Mouse (Mus musculus) kidney, postnatal 0 days (tissue): ENCODE measurements around the gene Cacna2d1. TPM values are rescaled to one million over a fixed set of nuclear protein-coding genes. Genes with fewer than 3 reads are reported as not detected.

Experiments
- ATAC-seq: fragments of 200-750 bp; cut with Nextera tagmentation; replicated peaks from 2 replicates; pipeline ENCODE4 v1.8.0; 2017; ENCODE audit warnings: low read depth, moderate number of reproducible peaks, moderate TSS enrichment, moderate library complexity; ENCODE audit not compliant: low FRiP score
- DNase-seq: peaks from one replicate; pipeline ENCODE4 v3.0.0-alpha.2; 2016; ENCODE audit warnings: low spot score
- H3K27ac ChIP-seq: fragments of 300-500 bp; sonication (generic); 2 replicates; pipeline ENCODE4 v1.5.1; 2014; ENCODE audit warnings: mild to moderate bottlenecking
- H3K27me3 ChIP-seq: fragments of 300-500 bp; sonication (generic); 2 replicates; pipeline ENCODE4 v1.6.1; 2014; ENCODE audit warnings: low read length, mixed read lengths; ENCODE audit not compliant: insufficient read depth
- H3K36me3 ChIP-seq: fragments of 300-500 bp; sonication (generic); 2 replicates; pipeline ENCODE4 v1.6.1; 2014; ENCODE audit warnings: low read length, mixed read lengths; ENCODE audit not compliant: insufficient read depth
- H3K4me1 ChIP-seq: fragments of 300-500 bp; sonication (generic); replicated peaks from 2 replicates; pipeline ENCODE4 v1.6.1; 2014; ENCODE audit warnings: antibody characterized with exemption, low read length, mixed read lengths; ENCODE audit not compliant: insufficient read depth
- H3K4me2 ChIP-seq: fragments of 300-500 bp; sonication (generic); 2 replicates; pipeline ENCODE4 v1.6.1; 2014; ENCODE audit warnings: mild to moderate bottlenecking, low read length, moderate library complexity, mixed read lengths
- H3K4me3 ChIP-seq: fragments of 300-500 bp; sonication (generic); replicated peaks from 2 replicates; pipeline ENCODE4 v1.5.1; 2014; ENCODE audit warnings: low read depth, low read length
- H3K9ac ChIP-seq: fragments of 300-500 bp; sonication (generic); 2 replicates; pipeline ENCODE4 v1.6.1; 2014; ENCODE audit warnings: low read depth, low read length
- H3K9me3 ChIP-seq: fragments of 300-500 bp; sonication (generic); replicated peaks from 2 replicates; pipeline ENCODE4 v1.6.1; 2016; ENCODE audit warnings: low read length, inconsistent platforms, mixed read lengths
- CTCF ChIP-seq: IDR thresholded peaks from 2 replicates; pipeline ENCODE4 v1.5.1; 2016; ENCODE audit warnings: antibody characterized with exemption, low read depth, mild to moderate bottlenecking, moderate library complexity
- WGBS: fragments of 180-500 bp; shearing (Covaris S2); extraction: QIAGEN DNeasy Blood & Tissue Kit; methylation state at CpG from one replicate; pipeline ENCODE4 v1.1.7; 2014; 5-methylcytosine and 5-hydroxymethylcytosine counted together
- polyA plus RNA-seq: library from polyadenylated mRNA; unstranded; fragments of >200 nt; fragmentation: Nextera tagmentation; extraction: Ambion mirVana; gene quantifications from 2 replicates; pipeline ENCODE4 v1.2.1, GENCODE M21; 2015

The Cacna2d1 gene
- polyA plus RNA-seq, 1 experiment from 2014 or later = 9.7 TPM

DNA sequence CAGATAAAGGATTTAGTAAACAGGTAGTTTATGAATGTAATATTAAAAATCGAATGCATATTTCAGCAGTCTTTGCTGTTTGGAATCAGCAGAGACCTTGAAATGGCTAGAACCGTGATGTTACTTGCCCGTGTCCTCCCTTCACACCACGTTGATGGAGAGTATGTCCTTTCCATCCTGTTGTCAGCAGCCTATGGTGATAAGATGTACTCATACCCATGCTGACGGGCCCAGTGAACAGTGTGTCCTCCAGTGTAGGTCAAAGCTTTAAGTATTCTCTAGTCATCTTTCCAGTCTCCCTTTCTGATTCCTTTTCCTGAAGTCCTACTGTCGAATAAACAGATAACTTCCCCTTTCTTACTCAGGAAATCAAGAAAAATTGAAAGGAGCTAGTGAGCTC, 72.5 kb downstream of the Cacna2d1 start:
- DNase-seq (no peak), ATAC-seq (no peak)
- Histone ChIP-seq H3K4me2 (no peak overlapping the region), H3K4me1 (peaks cover 7% of the 10 kb centered on the region; the same call in 1 of the 2 replicates), H3K27ac (no peak overlapping the region), H3K9ac (no peak overlapping the region), H3K4me3 (no peak overlapping the region), H3K27me3 (no peaks in the 10 kb centered on the region), H3K9me3 (no peaks in the 10 kb centered on the region), H3K36me3 (no peaks in the 10 kb centered on the region)
- 83% methylated on average over 6 of the region's 6 CpGs for WGBS
- TF ChIP-seq CTCF = no peak

DNA sequence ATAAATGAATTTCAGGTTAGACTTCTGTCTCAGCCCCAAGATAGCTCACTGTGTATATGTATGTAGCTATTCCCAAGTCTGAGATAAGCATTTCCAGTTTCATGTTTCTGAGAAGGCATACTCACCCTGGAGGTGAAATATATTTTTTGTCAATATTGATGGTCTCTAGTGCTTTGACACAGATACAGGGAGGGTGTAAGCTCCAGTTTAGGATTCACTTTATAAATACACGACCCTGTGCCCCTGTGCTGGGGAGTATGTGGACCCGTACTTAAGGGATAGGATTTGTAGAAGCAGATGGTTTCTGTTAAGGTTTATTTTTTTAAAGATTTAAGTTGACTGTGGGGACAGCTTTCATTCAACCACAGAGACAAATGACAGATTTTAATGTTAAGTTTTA, 79.2 kb downstream of the Cacna2d1 start:
- H3K9ac ChIP-seq = no peak overlapping the region
- H3K4me1 ChIP-seq = no peaks in the 10 kb centered on the region
- H3K4me2 ChIP-seq = no peak overlapping the region
- WGBS = 38% methylated on average over 2 of the region's 2 CpGs
- H3K27ac ChIP-seq = no peak overlapping the region
- DNase-seq (no peak), ATAC-seq (no peak)
- H3K27me3 ChIP-seq = no peaks in the 10 kb centered on the region
- no peaks in the 10 kb centered on the region for H3K9me3 ChIP-seq
- no peak overlapping the region for H3K4me3 ChIP-seq
- H3K36me3 ChIP-seq = no peaks in the 10 kb centered on the region
- TF ChIP-seq CTCF = no peak

DNA sequence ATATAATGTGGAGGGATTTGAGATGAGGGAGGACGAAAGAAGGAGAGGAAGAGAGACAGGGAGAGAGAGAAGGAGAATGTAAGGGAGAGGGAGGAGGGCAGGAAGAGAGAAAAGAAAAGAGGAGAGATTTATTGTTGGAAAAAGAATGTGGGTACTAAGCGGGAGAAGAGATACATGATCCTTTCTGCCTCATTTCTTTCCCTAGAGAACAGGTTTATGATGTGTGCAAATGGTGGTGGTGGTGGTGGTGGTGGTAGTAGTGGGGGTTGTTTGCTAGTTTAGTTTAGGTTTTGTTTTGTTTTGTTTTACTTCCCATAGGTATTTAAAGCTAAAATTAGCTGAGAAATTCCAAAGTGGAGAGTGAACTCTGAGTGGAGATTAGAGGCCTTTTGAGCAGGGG, 79.9 kb downstream of the Cacna2d1 start:
- no peak overlapping the region for H3K4me2 ChIP-seq
- no peak overlapping the region for H3K27ac ChIP-seq
- no peak for TF ChIP-seq CTCF
- 33% methylated on average over 2 of the region's 2 CpGs for WGBS
- H3K36me3 ChIP-seq = no peaks in the 10 kb centered on the region
- H3K27me3 ChIP-seq = no peaks in the 10 kb centered on the region
- H3K9me3 ChIP-seq = no peaks in the 10 kb centered on the region
- no peak overlapping the region for H3K9ac ChIP-seq
- ATAC-seq (peak; percentile 21; the same call in 1 of the 2 replicates), DNase-seq (peak; percentile 76)
- no peaks in the 10 kb centered on the region for H3K4me1 ChIP-seq
- H3K4me3 ChIP-seq = no peak overlapping the region

DNA sequence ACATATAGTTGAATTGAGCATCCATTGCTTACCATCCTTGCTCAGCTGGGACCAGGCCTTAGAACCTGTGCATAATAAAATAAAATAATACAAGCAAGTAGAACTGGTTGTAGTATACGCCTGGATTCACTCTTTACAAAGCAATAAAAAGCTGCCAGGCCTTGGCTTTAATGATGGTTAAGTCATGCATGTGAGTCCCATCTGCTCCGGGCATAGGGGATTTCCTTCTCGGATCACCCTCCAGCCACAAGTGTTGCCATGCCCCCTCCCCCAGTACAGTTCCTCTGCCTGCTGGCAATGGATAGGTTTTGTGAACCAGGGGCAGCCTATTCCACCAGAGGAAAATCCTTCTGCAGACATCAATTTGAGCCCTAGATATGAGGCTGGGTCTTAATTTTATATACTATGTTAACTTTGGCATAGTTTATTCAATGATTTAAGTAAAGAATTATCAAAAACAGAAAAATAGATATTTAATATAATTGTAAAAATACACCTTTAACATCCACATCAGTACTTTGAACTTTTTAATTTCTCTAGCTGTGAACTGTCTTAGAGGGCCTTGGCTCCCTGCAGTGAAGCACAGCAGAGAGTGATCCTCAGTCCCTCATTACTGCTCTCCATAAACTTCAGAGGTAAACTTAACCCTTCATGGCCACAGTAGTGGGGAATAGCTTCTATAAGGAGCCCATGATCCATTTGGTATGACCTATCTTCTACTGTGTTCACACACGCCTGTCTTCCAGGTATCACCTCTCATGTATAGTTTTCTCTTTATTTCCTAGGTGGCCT, 90.3 kb downstream of the Cacna2d1 start:
- H3K4me3 ChIP-seq = no peak overlapping the region
- H3K27me3 ChIP-seq = no peaks in the 10 kb centered on the region
- ATAC-seq (no peak), DNase-seq (no peak)
- no peaks in the 10 kb centered on the region for H3K9me3 ChIP-seq
- no peak overlapping the region for H3K27ac ChIP-seq
- H3K9ac ChIP-seq = no peak overlapping the region
- WGBS = 46% methylated on average over 4 of the region's 4 CpGs
- H3K4me2 ChIP-seq = no peak overlapping the region
- H3K4me1 ChIP-seq = no peaks in the 10 kb centered on the region
- no peaks in the 10 kb centered on the region for H3K36me3 ChIP-seq
- TF ChIP-seq CTCF = no peak

DNA sequence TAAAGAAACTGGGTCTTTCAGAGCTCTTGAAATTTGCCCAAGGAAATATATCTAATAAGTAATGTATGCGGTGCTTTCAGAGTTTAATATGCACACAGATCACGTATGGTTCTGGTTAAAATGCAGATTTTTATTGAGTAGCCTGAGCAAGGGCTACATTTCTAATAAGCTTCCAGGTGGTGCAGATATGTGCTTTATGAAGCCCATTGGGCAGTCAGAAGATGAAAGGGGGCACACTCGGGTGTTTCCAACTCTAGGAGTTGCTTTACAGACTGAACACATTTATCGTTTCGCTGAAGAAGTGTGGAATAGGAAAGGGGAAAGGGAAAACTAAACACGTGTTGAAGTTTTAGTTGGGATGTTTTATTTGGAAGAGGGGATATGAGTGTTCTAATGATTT, 94.4 kb downstream of the Cacna2d1 start:
- DNase-seq = no peak
- 83% methylated on average over 6 of the region's 6 CpGs for WGBS

DNA sequence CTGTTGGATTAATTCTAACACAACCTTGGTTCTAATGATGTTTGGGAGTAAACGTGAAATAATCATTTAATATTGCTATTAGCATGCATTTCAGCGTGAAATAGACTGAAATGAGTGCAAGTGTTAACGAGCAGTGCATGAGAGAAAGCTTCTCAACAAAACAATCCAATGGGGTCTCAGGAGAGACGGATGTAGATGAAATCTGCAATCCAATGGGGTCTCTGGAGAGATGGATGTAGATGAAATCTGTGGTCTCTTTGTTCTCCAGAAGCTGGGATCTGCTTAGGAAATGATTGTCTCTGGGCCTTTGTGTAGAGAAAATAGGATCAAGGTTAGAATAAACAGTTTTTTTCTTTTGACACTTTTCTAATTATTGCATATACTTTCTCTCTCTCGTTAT, 95.0 kb downstream of the Cacna2d1 start:
- WGBS = 86% methylated on average over 5 of the region's 5 CpGs
- H3K4me3 ChIP-seq = no peak overlapping the region
- H3K9ac ChIP-seq = no peak overlapping the region
- DNase-seq (no peak), ATAC-seq (no peak)
- no peak for TF ChIP-seq CTCF
- H3K9me3 ChIP-seq = no peaks in the 10 kb centered on the region
- no peaks in the 10 kb centered on the region for H3K27me3 ChIP-seq
- H3K27ac ChIP-seq = no peak overlapping the region
- H3K36me3 ChIP-seq = no peaks in the 10 kb centered on the region
- no peaks in the 10 kb centered on the region for H3K4me1 ChIP-seq
- H3K4me2 ChIP-seq = no peak overlapping the region

More for the DNA sequence above, 94.4 kb downstream of the Cacna2d1 start:
- Histone ChIP-seq H3K9ac (no peak overlapping the region), H3K4me3 (no peak overlapping the region), H3K9me3 (no peaks in the 10 kb centered on the region), H3K27ac (no peak overlapping the region), H3K4me2 (no peak overlapping the region), H3K27me3 (no peaks in the 10 kb centered on the region), H3K36me3 (no peaks in the 10 kb centered on the region), H3K4me1 (no peaks in the 10 kb centered on the region)
- TF ChIP-seq CTCF = no peak
- no peak for ATAC-seq
